Mouse (Mus musculus): ENCODE measurements around the gene 9330182O14Rik. TPM values are rescaled to one million over a fixed set of nuclear protein-coding genes. Genes with fewer than 3 reads are reported as not detected.

The 9330182O14Rik gene
- 0.06 TPM in 1 of 2 replicates, not detected in the other for polyA plus RNA-seq (2015; fragmentation: Nextera tagmentation; extraction: Ambion mirVana)

GRCm38 (mm10) chr15:40134152-40134792, at the start of gene 9330182O14Rik:
TSS of gene 9330182O14Rik (plus strand) at chr15:40134365.

Small RNA genes lying within 50 kb of the gene (microRNA-seq; reads per million reads assigned to microRNA genes)
- 0 reads per million in 2 experiments for gene Gm25958

Data from skeletal muscle tissue, postnatal 0 days (tissue).